Mouse (Mus musculus) hindbrain, embryonic 15.5 days (tissue): ENCODE data around the gene Srr. TPM values are rescaled to one million over a fixed set of nuclear protein-coding genes. Genes with fewer than 3 reads are reported as not detected.

Source experiments
- ATAC-seq: fragments of 200-750 bp; cut with Nextera tagmentation; 2 replicates; pipeline ENCODE4 v1.8.0; 2017; ENCODE audit warnings: low read depth, moderate number of reproducible peaks, moderate TSS enrichment; ENCODE audit not compliant: low FRiP score
- H3K27ac ChIP-seq: fragments of 300-500 bp; sonication (generic); replicated peaks from 2 replicates; pipeline ENCODE4 v1.5.1; 2015; ENCODE audit warnings: mild to moderate bottlenecking, inconsistent platforms
- H3K27me3 ChIP-seq: fragments of 300-500 bp; sonication (generic); 2 replicates; pipeline ENCODE4 v1.6.1; 2015; ENCODE audit warnings: control low read depth, inconsistent platforms
- H3K36me3 ChIP-seq: fragments of 300-500 bp; sonication (generic); 2 replicates; pipeline ENCODE4 v1.6.1; 2015; ENCODE audit warnings: control low read depth, inconsistent platforms
- H3K4me1 ChIP-seq: fragments of 300-500 bp; sonication (generic); replicated peaks from 2 replicates; pipeline ENCODE4 v1.6.1; 2015; ENCODE audit warnings: control low read depth, inconsistent platforms
- H3K4me2 ChIP-seq: fragments of 300-500 bp; sonication (generic); 2 replicates; pipeline ENCODE4 v1.6.1; 2015; ENCODE audit warnings: moderate library complexity, mild to moderate bottlenecking, inconsistent platforms
- H3K4me3 ChIP-seq: fragments of 300-500 bp; sonication (generic); 2 replicates; pipeline ENCODE4 v1.5.1; 2015; ENCODE audit warnings: mild to moderate bottlenecking, inconsistent platforms
- H3K9ac ChIP-seq: fragments of 300-500 bp; sonication (generic); 2 replicates; pipeline ENCODE4 v1.6.1; 2015; ENCODE audit warnings: inconsistent platforms
- H3K9me3 ChIP-seq: fragments of 300-500 bp; sonication (generic); 2 replicates; pipeline ENCODE4 v1.6.1; 2016; ENCODE audit warnings: control low read depth, inconsistent platforms
- WGBS: fragments of 180-500 bp; shearing (Covaris S2); methylation state at CpG from one replicate; pipeline ENCODE4 v1.1.7; 2015; 5-methylcytosine and 5-hydroxymethylcytosine counted together
- polyA plus RNA-seq: library from polyadenylated mRNA; unstranded; fragments of >200 nt; fragmentation: Nextera tagmentation; extraction: Ambion mirVana; gene quantifications from 2 replicates; pipeline ENCODE4 v1.2.1, GENCODE M21; 2015

The Srr gene
- polyA plus RNA-seq, 1 experiment from 2014 or later, result 38.3 TPM

DNA sequence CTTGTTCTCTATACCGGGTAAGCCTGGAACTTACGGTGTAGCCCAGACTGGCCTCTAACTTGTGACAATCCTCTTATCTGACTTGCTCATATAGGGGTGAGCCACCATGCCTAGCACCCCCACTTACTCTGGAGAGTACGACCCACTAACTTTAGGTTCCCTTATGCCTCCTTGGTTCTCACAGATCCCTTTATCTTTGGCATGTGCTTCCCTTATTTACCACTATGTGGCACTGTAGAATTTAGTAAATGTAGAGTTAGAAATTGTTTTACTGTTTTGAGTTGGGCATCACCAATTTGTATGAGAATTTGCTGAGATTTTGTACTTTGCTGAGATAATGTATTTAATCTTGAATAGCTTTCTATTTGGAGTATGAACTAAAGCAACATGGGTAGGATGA, 20.6 kb upstream of the Srr start:
- H3K27ac ChIP-seq, result no peak overlapping the region
- no peak for ATAC-seq

DNA sequence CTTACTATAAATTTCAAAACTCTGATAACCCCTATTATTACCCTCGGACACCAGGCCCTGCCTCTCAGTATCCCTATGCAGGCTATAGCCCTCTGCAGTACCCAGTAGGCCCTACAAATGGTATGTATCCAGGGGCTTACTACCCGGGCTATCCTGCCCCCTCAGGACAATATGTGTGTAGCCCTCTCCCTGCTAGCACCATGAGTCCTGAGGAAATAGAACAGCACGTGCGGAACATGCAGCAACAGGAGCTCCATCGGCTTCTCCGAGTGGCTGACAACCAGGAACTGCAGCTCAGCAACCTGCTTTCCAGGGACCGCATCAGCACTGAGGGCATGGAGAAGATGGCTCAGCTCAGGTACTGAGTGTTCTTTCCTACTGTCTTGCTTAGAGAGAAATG, 4.6 kb upstream of the Srr start:
- Histone ChIP-seq H3K4me1 (peaks cover 17% of the 10 kb centered on the region), H3K4me2 (no peak overlapping the region), H3K27ac (no peak overlapping the region), H3K9me3 (no peaks in the 10 kb centered on the region), H3K9ac (no peak overlapping the region), H3K36me3 (peaks cover 39% of the 10 kb centered on the region), H3K27me3 (no peaks in the 10 kb centered on the region), H3K4me3 (no peak overlapping the region)
- WGBS, result 97% methylated on average over 7 of the region's 7 CpGs
- ATAC-seq, result no peak

More for the DNA sequence above, 20.6 kb upstream of the Srr start:
- H3K4me2 ChIP-seq, result no peak overlapping the region
- no peaks in the 10 kb centered on the region for H3K9me3 ChIP-seq
- no peak overlapping the region for H3K4me3 ChIP-seq
- H3K9ac ChIP-seq, result no peak overlapping the region
- 74% methylated on average over 3 of the region's 3 CpGs for WGBS
- no peaks in the 10 kb centered on the region for H3K27me3 ChIP-seq
- H3K4me1 ChIP-seq, result no peaks in the 10 kb centered on the region
- H3K36me3 ChIP-seq, result peaks cover 21% of the 10 kb centered on the region

DNA sequence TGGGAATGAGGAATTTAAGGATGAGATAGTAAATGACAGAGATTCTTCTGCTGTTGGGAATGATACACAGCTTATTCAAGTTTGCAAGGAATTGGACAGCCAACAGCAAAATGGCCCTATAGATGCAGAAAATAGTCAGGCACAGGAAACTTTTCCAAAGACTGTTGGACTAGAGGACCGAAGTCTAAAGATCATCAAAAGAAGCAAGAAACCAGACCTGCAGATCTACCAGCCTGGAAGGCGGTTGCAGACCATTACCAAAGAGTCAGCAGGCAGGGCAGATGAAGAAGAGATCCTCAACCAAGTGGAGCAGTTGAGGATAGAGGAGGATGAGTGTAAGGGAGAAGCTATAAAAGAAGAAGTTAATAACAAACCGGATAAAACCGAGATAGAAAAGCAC, 3.4 kb upstream of the Srr start:
- no peak overlapping the region for H3K4me3 ChIP-seq
- no peaks in the 10 kb centered on the region for H3K27me3 ChIP-seq
- peaks cover 26% of the 10 kb centered on the region for H3K4me1 ChIP-seq
- H3K4me2 ChIP-seq, result no peak overlapping the region
- no peak overlapping the region for H3K9ac ChIP-seq
- no peak overlapping the region for H3K27ac ChIP-seq
- WGBS, result 62% methylated on average over 4 of the region's 4 CpGs
- no peak for ATAC-seq
- H3K36me3 ChIP-seq, result peaks cover 28% of the 10 kb centered on the region
- H3K9me3 ChIP-seq, result no peaks in the 10 kb centered on the region

DNA sequence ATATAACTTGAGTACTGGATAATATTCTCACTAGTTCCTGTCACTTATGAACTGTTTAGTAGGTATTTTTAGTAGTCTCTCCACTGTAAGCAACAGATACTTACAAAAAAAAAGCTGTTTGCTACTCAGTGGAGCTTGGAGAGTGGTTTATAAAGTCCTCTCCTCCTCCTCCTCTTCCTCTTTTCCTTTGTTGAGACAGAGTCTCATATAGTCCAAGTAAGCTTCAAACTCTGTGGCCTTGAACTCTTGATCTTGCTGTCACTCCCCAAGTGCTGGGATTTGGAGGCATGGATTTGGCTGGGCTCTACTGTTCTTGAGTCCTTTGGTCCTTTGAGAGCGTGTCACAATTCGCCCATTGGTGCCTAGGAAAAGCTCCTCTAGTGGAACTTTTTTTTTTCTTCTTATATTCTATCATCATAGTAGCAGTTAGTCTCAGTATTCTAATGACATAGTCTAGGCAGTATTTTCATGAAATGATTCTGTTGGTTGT, 1.5 kb upstream of the Srr start:
- H3K4me2 ChIP-seq, result no peak overlapping the region
- H3K27ac ChIP-seq, result no peak overlapping the region
- 96% methylated on average over 2 of the region's 2 CpGs for WGBS

DNA sequence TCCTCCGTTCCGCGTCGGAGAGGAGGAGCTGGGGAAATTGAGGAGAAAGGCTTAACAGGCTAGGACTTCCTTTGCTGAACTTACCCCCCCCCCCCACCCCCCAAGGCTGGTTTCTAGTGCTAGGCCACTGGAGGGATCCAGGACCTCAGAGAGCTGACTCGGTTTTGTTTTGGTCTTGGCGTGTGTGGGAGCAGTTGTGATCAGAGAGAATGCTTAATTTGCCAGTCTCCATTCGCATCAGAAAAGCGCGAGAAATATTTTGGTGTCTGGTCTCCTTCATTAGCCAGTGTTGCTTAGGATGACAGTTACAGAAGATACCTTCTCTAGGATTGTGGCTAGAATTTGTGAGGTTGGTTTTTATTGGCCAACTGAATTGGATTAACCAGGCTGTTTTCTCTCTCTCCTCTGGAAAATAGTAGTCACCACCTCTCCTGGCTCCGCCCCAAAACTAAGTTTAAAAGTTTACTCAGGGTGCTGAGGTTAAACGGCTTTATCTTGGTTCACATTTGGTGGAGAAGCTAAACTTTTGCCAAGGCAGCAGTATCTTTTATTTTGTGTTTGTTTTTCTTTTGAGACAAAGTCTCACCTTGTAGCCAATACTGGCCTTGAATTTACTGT, 749 bp upstream of the Srr start:
- 10% methylated on average over 11 of the region's 11 CpGs for WGBS
- peak overlapping the region; percentile 98 for H3K27ac ChIP-seq

More for the DNA sequence above, 1.5 kb upstream of the Srr start:
- no peaks in the 10 kb centered on the region for H3K27me3 ChIP-seq
- peaks cover 10% of the 10 kb centered on the region for H3K36me3 ChIP-seq
- no peak for ATAC-seq
- H3K4me1 ChIP-seq, result peaks cover 28% of the 10 kb centered on the region
- H3K9ac ChIP-seq, result 0 out of 2 replicates have a peak overlapping the region, but pooled peaks have one; percentile 10
- H3K9me3 ChIP-seq, result no peaks in the 10 kb centered on the region
- H3K4me3 ChIP-seq, result no peak overlapping the region

DNA sequence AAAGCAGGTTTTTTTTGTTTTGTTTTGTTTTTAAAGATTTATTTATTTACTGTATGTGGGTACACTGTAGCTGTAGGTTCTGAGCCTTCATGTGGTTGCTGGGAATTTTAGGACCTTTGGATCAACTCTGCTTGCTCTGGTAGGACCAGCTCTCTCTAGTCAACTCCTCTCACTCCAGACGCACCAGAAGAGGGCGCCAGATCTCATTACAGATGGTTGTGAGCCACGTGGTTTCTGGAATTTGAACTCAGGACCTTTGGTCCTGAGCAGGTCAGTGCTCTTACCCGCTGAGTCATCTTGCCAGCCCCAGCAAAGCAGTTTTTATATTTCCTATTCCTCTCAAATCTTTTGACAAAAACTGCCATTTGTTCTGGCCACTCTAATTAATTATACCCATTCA, 1.6 kb downstream of the Srr start:
- Histone ChIP-seq H3K36me3 (peaks cover 3% of the 10 kb centered on the region), H3K4me1 (peaks cover 28% of the 10 kb centered on the region), H3K27me3 (no peaks in the 10 kb centered on the region), H3K4me2 (no peak overlapping the region), H3K9ac (no peak overlapping the region), H3K4me3 (no peak overlapping the region), H3K27ac (no peak overlapping the region), H3K9me3 (no peaks in the 10 kb centered on the region)
- 61% methylated on average over 4 of the region's 4 CpGs for WGBS
- no peak for ATAC-seq

More for the DNA sequence above, 749 bp upstream of the Srr start:
- ATAC-seq, result no peak
- H3K4me1 ChIP-seq, result peaks cover 28% of the 10 kb centered on the region
- peak overlapping the region; percentile 70 for H3K9ac ChIP-seq
- H3K4me2 ChIP-seq, result peak overlapping the region; percentile 64
- H3K9me3 ChIP-seq, result no peaks in the 10 kb centered on the region
- no peaks in the 10 kb centered on the region for H3K27me3 ChIP-seq
- peak overlapping the region; percentile 84 for H3K4me3 ChIP-seq
- H3K36me3 ChIP-seq, result peaks cover 6% of the 10 kb centered on the region; the same call in 1 of the 2 replicates

DNA sequence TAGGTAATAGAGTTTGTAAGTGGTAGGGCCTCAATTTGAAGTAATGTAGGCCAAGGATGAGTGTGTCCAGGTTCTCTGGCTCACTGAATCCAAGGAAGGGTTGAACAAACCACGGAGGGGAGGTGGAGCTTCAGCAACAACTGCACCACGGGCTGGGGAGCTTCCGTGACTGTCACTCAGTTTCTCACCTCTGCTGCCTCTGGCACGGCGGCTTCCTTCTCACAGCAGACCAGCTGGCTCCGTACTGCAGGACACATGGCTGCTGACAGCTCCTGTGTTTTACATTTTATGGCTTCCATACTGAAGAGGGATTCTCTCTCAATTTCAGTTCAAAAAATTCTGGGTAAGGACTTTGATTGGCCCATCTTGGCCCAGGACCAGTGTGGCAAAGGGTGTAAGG, 6.5 kb downstream of the Srr start:
- no peaks in the 10 kb centered on the region for H3K9me3 ChIP-seq
- H3K36me3 ChIP-seq, result peaks cover 24% of the 10 kb centered on the region
- H3K9ac ChIP-seq, result no peak overlapping the region
- no peak for ATAC-seq
- peaks cover 3% of the 10 kb centered on the region; the same call in 1 of the 2 replicates for H3K4me1 ChIP-seq
- no peak overlapping the region for H3K27ac ChIP-seq
- 89% methylated on average over 6 of the region's 6 CpGs for WGBS
- H3K4me2 ChIP-seq, result no peak overlapping the region
- no peaks in the 10 kb centered on the region for H3K27me3 ChIP-seq
- no peak overlapping the region for H3K4me3 ChIP-seq

DNA sequence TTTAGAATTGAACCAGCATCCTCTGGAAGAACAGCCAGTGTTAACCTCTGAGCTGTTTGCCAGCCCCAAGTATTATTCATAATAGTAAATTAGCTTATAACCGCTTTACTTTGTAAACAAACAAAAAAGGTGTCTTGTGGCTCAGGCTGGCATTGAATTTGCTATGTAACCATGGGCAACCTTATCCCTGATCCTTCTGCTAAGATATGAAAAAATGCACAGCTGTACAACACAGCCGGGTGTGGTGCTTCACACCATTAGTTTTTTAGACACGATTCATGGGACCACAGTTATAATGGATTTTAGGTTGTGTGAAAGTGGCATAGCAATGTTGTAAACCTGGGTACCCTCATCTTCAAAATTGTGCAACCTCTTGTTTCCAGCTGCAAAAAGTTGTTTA, 13.3 kb downstream of the Srr start:
- Histone ChIP-seq H3K4me3 (no peak overlapping the region), H3K27ac (no peak overlapping the region), H3K9ac (no peak overlapping the region), H3K27me3 (no peaks in the 10 kb centered on the region), H3K9me3 (no peaks in the 10 kb centered on the region), H3K4me2 (no peak overlapping the region), H3K4me1 (no peaks in the 10 kb centered on the region), H3K36me3 (peaks cover 40% of the 10 kb centered on the region)
- WGBS, result 88% methylated on average over 3 of the region's 3 CpGs
- ATAC-seq, result no peak

DNA sequence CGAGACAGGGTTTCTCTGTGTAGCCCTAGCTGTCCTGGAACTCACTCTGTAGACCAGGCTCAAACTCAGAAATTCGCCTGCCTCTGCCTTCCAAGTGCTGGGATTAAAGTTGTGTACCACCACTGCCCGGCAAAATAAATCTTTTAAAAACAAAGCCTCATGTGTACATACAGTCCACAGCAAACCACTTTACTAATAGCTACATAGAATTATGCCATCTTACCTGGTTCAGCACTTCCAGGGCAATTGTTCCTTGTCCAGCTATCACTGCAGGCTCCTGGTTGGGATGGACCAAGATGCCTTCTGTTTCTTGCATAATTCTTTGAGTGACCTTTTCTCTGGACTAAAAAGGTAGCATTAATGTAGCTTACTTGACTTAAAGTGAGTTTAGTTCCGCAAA, 15.8 kb downstream of the Srr start:
- H3K4me1 ChIP-seq, result no peaks in the 10 kb centered on the region
- no peak overlapping the region for H3K4me2 ChIP-seq
- no peak overlapping the region for H3K9ac ChIP-seq
- H3K27me3 ChIP-seq, result no peaks in the 10 kb centered on the region
- ATAC-seq, result no peak
- H3K9me3 ChIP-seq, result no peaks in the 10 kb centered on the region
- H3K27ac ChIP-seq, result no peak overlapping the region
- no peak overlapping the region for H3K4me3 ChIP-seq
- peaks cover 56% of the 10 kb centered on the region for H3K36me3 ChIP-seq
- WGBS, result 94% methylated on average over 4 of the region's 4 CpGs

DNA sequence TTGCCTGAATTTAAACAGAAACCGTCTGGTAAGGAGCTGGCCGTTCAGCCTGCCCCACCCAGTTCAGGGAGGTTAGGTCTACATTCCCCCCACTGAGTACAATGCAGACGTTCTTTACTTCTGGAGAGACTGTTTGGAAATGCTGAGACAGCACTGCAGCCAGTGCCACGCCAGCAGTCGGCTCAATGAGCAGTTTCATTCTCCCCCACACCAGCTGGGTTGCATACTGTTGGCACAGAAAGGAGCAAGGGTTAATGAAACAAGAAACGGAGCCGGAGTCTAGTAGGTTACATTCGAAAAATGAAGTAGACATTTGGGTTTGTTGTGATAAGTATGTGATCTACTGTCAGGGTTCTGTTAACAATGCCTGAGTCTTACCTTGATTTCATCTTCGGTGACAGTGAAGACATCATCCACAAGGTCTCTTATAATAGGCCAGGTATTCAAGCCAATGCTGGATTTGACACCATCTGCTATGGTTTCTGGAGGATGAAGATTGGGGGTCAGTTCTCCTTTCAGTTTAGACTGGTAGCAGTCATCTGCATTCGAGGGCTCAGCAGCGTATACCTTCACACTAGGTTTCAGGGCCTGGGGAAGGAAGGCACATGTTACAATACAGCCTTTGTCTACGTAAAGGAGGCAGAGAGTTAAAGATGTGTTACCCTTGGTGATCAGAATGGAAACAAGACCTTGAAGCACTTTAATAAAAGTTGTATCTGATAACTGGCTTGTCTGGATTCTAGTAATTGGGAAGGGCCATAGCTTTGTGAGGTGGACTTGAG, 16.9 kb downstream of the Srr start:
- no peak overlapping the region for H3K27ac ChIP-seq
- ATAC-seq, result no peak
- no peak overlapping the region for H3K9ac ChIP-seq
- H3K4me2 ChIP-seq, result no peak overlapping the region
- no peaks in the 10 kb centered on the region for H3K4me1 ChIP-seq
- H3K9me3 ChIP-seq, result no peaks in the 10 kb centered on the region
- 86% methylated on average over 12 of the region's 12 CpGs for WGBS
- peaks cover 66% of the 10 kb centered on the region for H3K36me3 ChIP-seq
- H3K4me3 ChIP-seq, result no peak overlapping the region
- H3K27me3 ChIP-seq, result no peaks in the 10 kb centered on the region

DNA sequence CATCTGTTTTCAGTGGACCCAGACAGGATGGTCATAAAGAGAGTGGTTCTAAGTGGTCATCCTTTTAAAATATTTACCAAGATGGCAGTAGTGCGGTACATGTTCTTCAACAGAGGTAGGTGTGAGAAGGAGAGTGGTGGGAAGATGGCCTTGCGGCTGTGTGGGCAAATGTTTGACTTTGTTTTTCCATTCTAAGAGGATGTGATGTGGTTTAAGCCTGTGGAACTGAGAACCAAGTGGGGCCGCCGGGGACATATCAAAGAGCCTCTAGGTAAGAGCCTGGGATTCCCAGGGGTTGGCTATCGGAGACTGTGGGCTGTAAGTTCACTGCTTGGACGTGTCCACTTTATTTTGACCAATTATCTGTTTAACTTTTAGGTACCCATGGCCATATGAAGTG, 17.9 kb downstream of the Srr start:
- no peak for ATAC-seq
- Histone ChIP-seq H3K4me2 (no peak overlapping the region), H3K27ac (no peak overlapping the region), H3K4me1 (no peaks in the 10 kb centered on the region), H3K9ac (no peak overlapping the region), H3K4me3 (no peak overlapping the region), H3K9me3 (no peaks in the 10 kb centered on the region), H3K36me3 (peaks cover 76% of the 10 kb centered on the region), H3K27me3 (no peaks in the 10 kb centered on the region)
- WGBS, result 95% methylated on average over 6 of the region's 6 CpGs

DNA sequence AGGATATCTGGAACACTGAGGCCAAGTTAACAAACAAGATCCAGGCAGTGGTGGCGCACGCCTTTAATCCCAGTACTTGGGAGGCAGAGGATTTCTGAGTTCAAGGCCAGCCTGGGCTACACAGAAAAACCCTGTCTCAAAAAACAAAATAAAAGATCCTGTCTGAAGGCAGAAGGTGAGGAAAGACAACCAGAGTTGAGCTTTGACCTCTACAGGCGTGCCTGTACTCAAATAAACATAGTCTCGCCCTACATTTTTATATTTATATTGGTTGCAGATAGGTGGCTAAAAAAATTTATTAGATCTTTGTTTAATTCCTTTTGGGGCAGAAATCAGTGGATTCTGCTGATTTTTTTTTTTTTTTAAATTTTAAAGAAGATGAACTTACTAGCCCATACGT, 23.3 kb downstream of the Srr start:
- peaks cover 74% of the 10 kb centered on the region for H3K36me3 ChIP-seq

More for the DNA sequence above, 23.3 kb downstream of the Srr start:
- no peaks in the 10 kb centered on the region for H3K9me3 ChIP-seq
- no peaks in the 10 kb centered on the region for H3K27me3 ChIP-seq
- H3K4me3 ChIP-seq, result no peak overlapping the region
- H3K4me2 ChIP-seq, result no peak overlapping the region
- H3K27ac ChIP-seq, result no peak overlapping the region
- WGBS, result 94% methylated on average over 5 of the region's 5 CpGs
- peaks cover 24% of the 10 kb centered on the region for H3K4me1 ChIP-seq
- H3K9ac ChIP-seq, result no peak overlapping the region
- ATAC-seq, result no peak
